Mouse (Mus musculus) forebrain, embryonic 12.5 days (tissue): ENCODE results near the gene Krtap4-8. TPM values are rescaled to one million over a fixed set of nuclear protein-coding genes. Genes with fewer than 3 reads are reported as not detected.

Source experiments
- polyA plus RNA-seq: library from polyadenylated mRNA; unstranded; fragments of >200 nt; fragmentation: Nextera tagmentation; extraction: Ambion mirVana; gene quantifications from 2 replicates; pipeline ENCODE4 v1.2.1, GENCODE M21; 2016

The Krtap4-8 gene
- polyA plus RNA-seq, 1 experiment from 2014 or later = not detected

Other genes with a start within 250 kb of the Krtap4-8 start
- gene Krt40, start 237.5 kb downstream of the Krtap4-8 start, polyA plus RNA-seq = not detected in 2 replicates
- not detected in 2 replicates for gene Krtap3-3, start 229.8 kb downstream of the Krtap4-8 start, polyA plus RNA-seq
- gene Krtap3-2, start 223.9 kb downstream of the Krtap4-8 start, polyA plus RNA-seq = not detected in 2 replicates
- gene Gm11939, start 221.2 kb downstream of the Krtap4-8 start, polyA plus RNA-seq = not detected in 2 replicates
- gene Krtap3-1, start 214.1 kb downstream of the Krtap4-8 start, polyA plus RNA-seq = not detected in 2 replicates
- not detected in 2 replicates for gene Krtap1-5, start 199.7 kb downstream of the Krtap4-8 start, polyA plus RNA-seq
- not detected in 2 replicates for gene Krtap1-4, start 197.1 kb downstream of the Krtap4-8 start, polyA plus RNA-seq
- not detected in 2 replicates for gene Krtap1-3, start 189.4 kb downstream of the Krtap4-8 start, polyA plus RNA-seq
- gene Krtap9-3, start 182.6 kb downstream of the Krtap4-8 start, polyA plus RNA-seq = not detected in 2 replicates
- gene Gm11938, start 177.4 kb downstream of the Krtap4-8 start, polyA plus RNA-seq = not detected in 2 replicates
- not detected in 2 replicates for gene Gm11937, start 170.5 kb downstream of the Krtap4-8 start, polyA plus RNA-seq
- gene Krtap2-4, start 165.9 kb downstream of the Krtap4-8 start, polyA plus RNA-seq = not detected in 2 replicates
- gene Gm11562, start 160.3 kb downstream of the Krtap4-8 start, polyA plus RNA-seq = not detected in 2 replicates
- gene Krtap4-1, start 152.5 kb downstream of the Krtap4-8 start, polyA plus RNA-seq = not detected in 2 replicates
- gene Krtap4-2, start 145.6 kb downstream of the Krtap4-8 start, polyA plus RNA-seq = not detected in 2 replicates
- not detected in 2 replicates for gene Krtap4-7, start 136.6 kb downstream of the Krtap4-8 start, polyA plus RNA-seq
- gene Gm11555, start 130.5 kb downstream of the Krtap4-8 start, polyA plus RNA-seq = not detected in 2 replicates
- not detected in 2 replicates for gene Gm11563, start 121.7 kb downstream of the Krtap4-8 start, polyA plus RNA-seq
- not detected in 2 replicates for gene Krtap4-6, start 114.7 kb downstream of the Krtap4-8 start, polyA plus RNA-seq
- gene Gm14190, start 90.0 kb downstream of the Krtap4-8 start, polyA plus RNA-seq = not detected in 2 replicates
- not detected in 2 replicates for gene Gm14180, start 46.4 kb downstream of the Krtap4-8 start, polyA plus RNA-seq
- not detected in 2 replicates for gene Gm11595, start 7.8 kb downstream of the Krtap4-8 start, polyA plus RNA-seq
- not detected in 2 replicates for gene Krtap4-9, start 4.5 kb upstream of the Krtap4-8 start, polyA plus RNA-seq
- gene Gm11596, start 12.8 kb upstream of the Krtap4-8 start, polyA plus RNA-seq = not detected in 2 replicates
- gene Gm11569, start 18.2 kb upstream of the Krtap4-8 start, polyA plus RNA-seq = not detected in 2 replicates
- not detected in 2 replicates for gene Gm11554, start 23.7 kb upstream of the Krtap4-8 start, polyA plus RNA-seq
- gene Krtap4-13, start 29.2 kb upstream of the Krtap4-8 start, polyA plus RNA-seq = not detected in 2 replicates
- not detected in 2 replicates for gene Gm11564, start 35.0 kb upstream of the Krtap4-8 start, polyA plus RNA-seq
- not detected in 2 replicates for gene 2300003K06Rik, start 57.4 kb upstream of the Krtap4-8 start, polyA plus RNA-seq
- gene Krtap4-16, start 70.9 kb upstream of the Krtap4-8 start, polyA plus RNA-seq = not detected in 2 replicates
- not detected in 2 replicates for gene Gm11568, start 77.2 kb upstream of the Krtap4-8 start, polyA plus RNA-seq
- gene Gm11559, start 83.8 kb upstream of the Krtap4-8 start, polyA plus RNA-seq = not detected in 2 replicates
- not detected in 2 replicates for gene Krtap9-1, start 92.7 kb upstream of the Krtap4-8 start, polyA plus RNA-seq
- not detected in 2 replicates for gene Gm11567, start 98.5 kb upstream of the Krtap4-8 start, polyA plus RNA-seq
- gene Krtap31-1, start 127.2 kb upstream of the Krtap4-8 start, polyA plus RNA-seq = not detected in 2 replicates
- gene Gm11565, start 134.0 kb upstream of the Krtap4-8 start, polyA plus RNA-seq = not detected in 2 replicates
- not detected in 2 replicates for gene Krtap31-2, start 155.6 kb upstream of the Krtap4-8 start, polyA plus RNA-seq
- not detected in 2 replicates for gene Krtap9-5, start 167.8 kb upstream of the Krtap4-8 start, polyA plus RNA-seq
- not detected in 2 replicates for gene Krtap29-1, start 198.3 kb upstream of the Krtap4-8 start, polyA plus RNA-seq
- gene Krtap16-1, start 205.9 kb upstream of the Krtap4-8 start, polyA plus RNA-seq = not detected in 2 replicates
- not detected in 2 replicates for gene Krtap17-1, start 213.3 kb upstream of the Krtap4-8 start, polyA plus RNA-seq
- gene Krt33a, start 235.5 kb upstream of the Krtap4-8 start, polyA plus RNA-seq = not detected in 2 replicates
- not detected in 2 replicates for gene Krt33b, start 249.2 kb upstream of the Krtap4-8 start, polyA plus RNA-seq